Mouse (Mus musculus): ENCODE data around the gene Adtrp. TPM values are rescaled to one million over a fixed set of nuclear protein-coding genes. Genes with fewer than 3 reads are reported as not detected.

Adtrp gene
- total and polyA plus RNA-seq, 2 experiments from 2014 or later, result 0.12 TPM; not detected in 1

- TF ChIP-seq EP300 (IDR thresholded peaks at IDR 0.05; ENCODE audit: low read depth) (no peak), CTCF (IDR thresholded peaks at IDR 0.05; ENCODE audit: low read depth) (no peak)
- no peak for ATAC-seq (ENCODE audit: insufficient read depth, low read depth)
- 46% methylated on average over 6 of the region's 6 CpGs for WGBS
- Histone ChIP-seq H3K27ac (ENCODE audit: low read depth) (no peak overlapping the region), H3K4me1 (ENCODE audit: control insufficient read depth, insufficient read depth) (no peaks in the 10 kb centered on the region), H3K36me3 (replicated peaks; ENCODE audit: control insufficient read depth, insufficient read depth, low read length) (no peaks in the 10 kb centered on the region), H3K4me2 (ENCODE audit: low read depth, low read length) (no peak overlapping the region), H3K9me3 (replicated peaks; ENCODE audit: control insufficient read depth, low read length) (no peaks in the 10 kb centered on the region), H3K4me3 (ENCODE audit: low read depth, low read length) (no peak overlapping the region), H3K27me3 (ENCODE audit: control insufficient read depth, insufficient read depth, low read length) (no peaks in the 10 kb centered on the region), H3K9ac (replicated peaks; ENCODE audit: low read depth, low read length) (no peak overlapping the region)
- peak; percentile 47 for DNase-seq (ENCODE audit: low spot score)
Measured at GRCm38 (mm10) chr13:41865575-41865974, 18.1 kb upstream of the Adtrp start.

GRCm38 (mm10) chr13:41865071-41865470 lies 17.6 kb upstream of the Adtrp start:
- H3K4me1 ChIP-seq (ENCODE audit: control insufficient read depth, insufficient read depth), result no peaks in the 10 kb centered on the region
- H3K27ac ChIP-seq (ENCODE audit: low read depth), result no peak overlapping the region
- DNase-seq (ENCODE audit: low spot score) (peak; percentile 16), ATAC-seq (ENCODE audit: insufficient read depth, low read depth) (peak; percentile 39; the same call in 1 of the 2 replicates)
- no peaks in the 10 kb centered on the region for H3K27me3 ChIP-seq (ENCODE audit: control insufficient read depth, insufficient read depth, low read length)
- H3K4me2 ChIP-seq (ENCODE audit: low read depth, low read length), result no peak overlapping the region
- no peak for TF ChIP-seq EP300 (IDR thresholded peaks at IDR 0.05; ENCODE audit: low read depth)
- TF ChIP-seq CTCF (IDR thresholded peaks at IDR 0.05; ENCODE audit: low read depth), result no peak
- WGBS, result 62% methylated on average over 5 of the region's 5 CpGs
- no peaks in the 10 kb centered on the region for H3K36me3 ChIP-seq (replicated peaks; ENCODE audit: control insufficient read depth, insufficient read depth, low read length)
- no peak overlapping the region for H3K4me3 ChIP-seq (ENCODE audit: low read depth, low read length)
- no peaks in the 10 kb centered on the region for H3K9me3 ChIP-seq (replicated peaks; ENCODE audit: control insufficient read depth, low read length)
- no peak overlapping the region for H3K9ac ChIP-seq (replicated peaks; ENCODE audit: low read depth, low read length)

DNA sequence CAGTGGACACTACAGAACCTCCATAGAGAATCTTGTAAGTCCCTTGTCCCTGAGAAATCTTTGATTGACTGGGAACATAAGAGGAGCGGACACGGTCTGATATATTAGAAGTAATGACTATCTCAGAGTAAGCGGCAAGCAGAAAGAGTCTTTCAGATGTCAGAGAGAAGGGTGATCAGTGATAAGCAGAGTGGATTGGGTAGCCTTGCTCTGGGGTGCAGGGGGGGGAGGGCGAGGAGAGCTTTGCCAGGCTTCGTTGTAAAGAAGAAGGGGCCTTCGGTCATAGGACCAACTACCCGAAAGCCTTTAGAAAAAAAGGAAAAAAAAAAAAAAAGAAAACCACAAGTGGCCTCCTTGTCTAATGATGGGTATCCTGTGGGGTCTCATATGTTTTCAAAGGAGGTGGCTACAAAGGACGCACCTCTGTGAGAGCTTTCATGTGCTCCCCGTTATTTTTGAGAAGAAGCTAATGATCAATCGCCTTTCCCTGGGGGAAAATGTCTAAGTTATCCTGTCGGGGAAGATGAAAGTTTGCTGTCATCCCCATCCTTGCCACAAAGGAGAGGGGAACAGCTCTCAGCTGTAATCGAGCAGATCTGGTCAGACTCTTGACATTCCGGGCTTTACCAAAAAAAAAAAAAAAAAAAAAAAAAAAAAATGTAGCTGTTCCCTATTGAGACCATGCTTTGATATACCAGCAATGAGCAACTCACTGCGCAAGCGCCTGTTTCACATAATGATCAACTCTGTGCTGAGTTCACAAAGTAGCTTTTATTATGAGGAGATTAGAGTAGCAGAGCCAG lies 13.3 kb upstream of the Adtrp start:
- no peaks in the 10 kb centered on the region for H3K4me1 ChIP-seq (ENCODE audit: control insufficient read depth, insufficient read depth)
- no peak overlapping the region for H3K9ac ChIP-seq (replicated peaks; ENCODE audit: low read depth, low read length)
- 84% methylated on average over 15 of the region's 15 CpGs for WGBS
- no peaks in the 10 kb centered on the region for H3K36me3 ChIP-seq (replicated peaks; ENCODE audit: control insufficient read depth, insufficient read depth, low read length)
- no peak for TF ChIP-seq CTCF (IDR thresholded peaks at IDR 0.05; ENCODE audit: low read depth)
- no peak for TF ChIP-seq EP300 (IDR thresholded peaks at IDR 0.05; ENCODE audit: low read depth)
- H3K4me2 ChIP-seq (ENCODE audit: low read depth, low read length), result no peak overlapping the region
- no peak for DNase-seq (ENCODE audit: low spot score)
- no peak overlapping the region for H3K4me3 ChIP-seq (ENCODE audit: low read depth, low read length)
- ATAC-seq (ENCODE audit: insufficient read depth, low read depth), result no peak
- H3K27me3 ChIP-seq (ENCODE audit: control insufficient read depth, insufficient read depth, low read length), result no peaks in the 10 kb centered on the region
- no peak overlapping the region for H3K27ac ChIP-seq (ENCODE audit: low read depth)
- no peaks in the 10 kb centered on the region for H3K9me3 ChIP-seq (replicated peaks; ENCODE audit: control insufficient read depth, low read length)

DNA sequence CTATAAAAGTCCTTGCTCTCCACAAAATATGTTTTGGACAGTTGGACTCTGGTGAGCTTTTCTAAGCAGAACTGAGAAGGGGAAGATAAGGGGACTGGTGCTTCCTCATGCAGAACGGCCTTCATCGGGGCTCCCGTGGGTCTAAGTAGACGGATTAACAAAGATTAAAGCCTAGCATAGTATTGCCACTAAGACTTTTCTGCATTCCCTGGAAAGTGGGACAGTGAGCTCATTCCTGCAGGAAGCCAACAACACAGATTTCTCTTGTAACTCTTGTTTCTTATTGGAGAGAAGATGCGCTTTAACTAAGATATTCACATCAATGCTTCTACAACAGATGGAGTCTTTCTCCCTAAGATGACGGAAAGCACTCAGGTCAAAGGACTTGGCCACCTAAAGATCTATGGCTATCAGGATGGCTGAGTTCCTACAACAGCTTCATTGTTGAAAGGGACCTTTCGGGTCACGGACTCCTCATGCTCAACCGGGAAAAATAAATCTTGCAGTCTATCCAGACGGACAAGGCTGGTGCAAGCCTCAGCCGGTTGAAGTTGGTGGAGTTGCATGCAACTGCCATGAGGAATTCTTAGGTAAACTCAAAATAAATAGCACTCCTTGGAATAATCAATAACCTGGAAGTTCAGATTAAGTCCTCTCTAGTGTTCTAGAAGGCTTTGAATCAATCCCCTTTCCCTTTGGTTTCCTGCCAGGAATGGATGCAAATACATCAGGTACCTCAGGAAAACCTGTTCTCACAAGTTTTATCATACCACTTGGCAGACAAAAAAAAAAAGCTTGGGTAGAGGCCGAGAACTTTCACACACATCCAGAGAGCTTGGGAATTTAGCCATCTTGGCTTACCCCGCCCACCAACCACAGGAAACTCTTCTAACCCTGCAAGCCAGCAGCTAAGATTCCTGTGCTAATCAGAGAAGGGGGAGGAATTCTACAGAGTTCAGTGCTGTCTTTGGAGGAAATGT lies 8.0 kb upstream of the Adtrp start:
- 69% methylated on average over 13 of the region's 13 CpGs for WGBS
- H3K4me3 ChIP-seq (ENCODE audit: low read depth, low read length), result no peak overlapping the region
- H3K36me3 ChIP-seq (replicated peaks; ENCODE audit: control insufficient read depth, insufficient read depth, low read length), result no peaks in the 10 kb centered on the region
- no peak overlapping the region for H3K27ac ChIP-seq (ENCODE audit: low read depth)
- H3K27me3 ChIP-seq (ENCODE audit: control insufficient read depth, insufficient read depth, low read length), result no peaks in the 10 kb centered on the region
- no peak overlapping the region for H3K9ac ChIP-seq (replicated peaks; ENCODE audit: low read depth, low read length)
- ATAC-seq (ENCODE audit: insufficient read depth, low read depth) (no peak), DNase-seq (ENCODE audit: low spot score) (no peak)
- H3K4me2 ChIP-seq (ENCODE audit: low read depth, low read length), result no peak overlapping the region
- H3K4me1 ChIP-seq (ENCODE audit: control insufficient read depth, insufficient read depth), result no peaks in the 10 kb centered on the region
- TF ChIP-seq CTCF (IDR thresholded peaks at IDR 0.05; ENCODE audit: low read depth) (no peak), EP300 (IDR thresholded peaks at IDR 0.05; ENCODE audit: low read depth) (no peak)
- no peaks in the 10 kb centered on the region for H3K9me3 ChIP-seq (replicated peaks; ENCODE audit: control insufficient read depth, low read length)

DNA sequence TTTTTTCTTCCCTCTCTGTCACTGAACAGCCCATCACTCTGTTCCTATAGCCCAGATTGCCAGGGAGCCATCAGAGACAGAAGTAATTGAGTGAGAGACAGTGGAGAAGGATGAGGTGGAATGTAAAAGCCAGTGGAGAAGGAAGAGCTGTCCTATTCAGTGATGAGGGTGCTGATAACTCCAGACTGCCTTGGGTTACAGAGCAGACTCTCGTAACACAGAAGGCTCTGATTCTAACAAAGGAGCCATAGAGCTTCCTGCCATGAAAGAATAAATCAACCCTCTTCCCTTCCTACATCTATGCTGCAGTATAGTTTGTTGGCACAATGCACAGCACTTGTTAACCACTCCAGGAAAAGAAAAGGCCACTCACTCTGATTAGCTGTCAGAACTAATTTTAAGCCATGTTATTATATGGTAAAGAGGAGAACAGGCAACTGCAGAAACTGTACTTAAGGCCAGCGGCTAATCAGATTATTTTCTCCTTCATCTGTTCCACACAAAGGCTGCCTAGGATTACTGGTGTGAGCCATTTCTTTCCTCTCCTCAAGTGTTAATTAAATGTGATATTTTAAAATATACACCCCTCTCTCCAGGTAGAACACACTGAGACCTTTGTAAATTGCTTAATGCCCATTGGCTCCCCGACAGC lies 3.4 kb upstream of the Adtrp start:
- Histone ChIP-seq H3K4me1 (ENCODE audit: control insufficient read depth, insufficient read depth) (no peaks in the 10 kb centered on the region), H3K27me3 (ENCODE audit: control insufficient read depth, insufficient read depth, low read length) (no peaks in the 10 kb centered on the region), H3K27ac (ENCODE audit: low read depth) (no peak overlapping the region), H3K36me3 (replicated peaks; ENCODE audit: control insufficient read depth, insufficient read depth, low read length) (no peaks in the 10 kb centered on the region), H3K9ac (replicated peaks; ENCODE audit: low read depth, low read length) (no peak overlapping the region), H3K9me3 (replicated peaks; ENCODE audit: control insufficient read depth, low read length) (no peaks in the 10 kb centered on the region), H3K4me2 (ENCODE audit: low read depth, low read length) (no peak overlapping the region), H3K4me3 (ENCODE audit: low read depth, low read length) (no peak overlapping the region)
- ATAC-seq (ENCODE audit: insufficient read depth, low read depth), result no peak
- no peak for TF ChIP-seq CTCF (IDR thresholded peaks at IDR 0.05; ENCODE audit: low read depth)
- TF ChIP-seq EP300 (IDR thresholded peaks at IDR 0.05; ENCODE audit: low read depth), result no peak
- WGBS, result 71% methylated on average over 3 of the region's 3 CpGs
- DNase-seq (ENCODE audit: low spot score), result no peak
